Mouse (Mus musculus): ENCODE measurements around the gene Med29. TPM values are rescaled to one million over a fixed set of nuclear protein-coding genes. Genes with fewer than 3 reads are reported as not detected.

Med29 gene
- polyA plus RNA-seq, 1 experiment from 2014 or later = 45.8 TPM

DNA sequence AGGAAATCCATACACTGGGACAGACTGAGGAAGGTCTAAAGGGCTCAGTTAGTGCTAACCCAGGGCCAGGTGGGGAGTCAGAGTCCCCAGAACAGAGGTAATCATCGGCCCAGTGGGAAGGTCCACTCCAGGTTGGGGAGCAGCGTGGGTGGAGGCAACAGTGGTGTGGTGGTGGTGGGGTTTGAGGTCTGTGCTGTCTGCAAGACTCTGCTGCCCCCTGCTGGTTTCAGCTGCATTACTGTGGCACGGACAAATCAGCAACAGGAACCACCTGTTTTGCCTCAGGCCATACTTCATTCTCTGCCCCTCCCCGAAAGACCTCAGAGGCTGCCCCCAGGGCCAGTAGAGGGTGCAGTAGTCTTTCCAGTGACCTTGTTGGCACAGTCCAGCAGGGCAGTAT, 6.0 kb downstream of the Med29 start:
- Histone ChIP-seq H3K4me1 (ENCODE audit: control insufficient read depth, insufficient read depth, low read length) (peaks cover 7% of the 10 kb centered on the region), H3K27me3 (ENCODE audit: control insufficient read depth, insufficient read depth, low read length) (no peaks in the 10 kb centered on the region), H3K4me3 (ENCODE audit: low read depth, low read length) (no peak overlapping the region), H3K4me2 (ENCODE audit: low read depth) (no peak overlapping the region), H3K9me3 (ENCODE audit: control insufficient read depth, low read length) (no peaks in the 10 kb centered on the region), H3K27ac (ENCODE audit: low read depth, low read length) (no peak overlapping the region), H3K36me3 (ENCODE audit: control insufficient read depth, insufficient read depth, low read length) (peaks cover 14% of the 10 kb centered on the region), H3K9ac (ENCODE audit: low read length) (no peak overlapping the region)
- WGBS = 28% methylated on average over 4 of the region's 4 CpGs
- DNase-seq (ENCODE audit: low spot score) = peak; percentile 85
- no peak; the same call in 1 of the 2 replicates for ATAC-seq (ENCODE audit: insufficient read depth, low FRiP score, low TSS enrichment)

DNA sequence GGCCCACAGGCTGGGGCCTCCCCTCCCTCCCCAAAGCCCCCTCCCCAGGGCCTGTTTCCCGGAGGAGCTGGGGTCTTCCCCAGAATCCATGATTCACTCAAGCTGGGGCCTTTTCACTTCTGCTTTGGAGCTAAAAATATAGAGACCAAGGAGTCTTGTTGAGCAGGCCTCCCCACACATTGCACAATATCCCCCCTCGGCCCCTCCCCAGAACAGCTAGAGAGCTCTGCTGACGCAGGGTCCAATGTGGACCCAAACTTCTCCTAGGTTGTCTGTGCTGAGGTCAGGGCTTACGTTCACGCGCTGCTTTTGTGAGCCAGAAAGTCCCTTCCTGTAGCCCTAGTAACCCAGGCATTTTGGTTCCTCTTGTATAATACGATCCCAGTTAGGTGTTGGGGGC, 6.5 kb downstream of the Med29 start:
- Histone ChIP-seq H3K4me1 (ENCODE audit: control insufficient read depth, insufficient read depth, low read length) (peaks cover 11% of the 10 kb centered on the region), H3K27me3 (ENCODE audit: control insufficient read depth, insufficient read depth, low read length) (no peaks in the 10 kb centered on the region), H3K9me3 (ENCODE audit: control insufficient read depth, low read length) (no peaks in the 10 kb centered on the region), H3K9ac (ENCODE audit: low read length) (no peak overlapping the region), H3K27ac (ENCODE audit: low read depth, low read length) (no peak overlapping the region), H3K4me2 (ENCODE audit: low read depth) (no peak overlapping the region), H3K36me3 (ENCODE audit: control insufficient read depth, insufficient read depth, low read length) (peaks cover 14% of the 10 kb centered on the region), H3K4me3 (ENCODE audit: low read depth, low read length) (no peak overlapping the region)
- DNase-seq (ENCODE audit: low spot score) = no peak
- ATAC-seq (ENCODE audit: insufficient read depth, low FRiP score, low TSS enrichment) = no peak
- WGBS = 93% methylated on average over 7 of the region's 7 CpGs

DNA sequence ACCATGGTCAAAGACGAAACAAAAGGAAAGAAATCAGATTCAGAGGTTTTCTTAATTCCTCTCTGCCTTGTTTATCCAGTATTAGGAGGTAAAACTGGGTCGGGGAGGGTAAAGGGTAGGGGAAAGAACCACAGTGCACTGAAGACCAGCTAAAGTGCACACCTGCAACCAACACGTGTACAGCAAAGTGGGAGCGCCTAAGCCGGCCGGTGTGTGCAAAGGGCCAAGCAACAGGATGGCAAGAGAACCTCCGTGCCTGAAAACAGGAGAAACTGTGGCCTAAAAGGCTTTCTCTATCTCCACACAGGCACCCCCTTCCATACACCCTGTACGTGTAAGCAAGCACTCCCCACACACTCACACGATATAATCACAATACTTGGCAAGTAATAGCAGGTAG, 7.3 kb downstream of the Med29 start:
- WGBS = 93% methylated on average over 9 of the region's 9 CpGs
- DNase-seq (ENCODE audit: low spot score) = no peak

DNA sequence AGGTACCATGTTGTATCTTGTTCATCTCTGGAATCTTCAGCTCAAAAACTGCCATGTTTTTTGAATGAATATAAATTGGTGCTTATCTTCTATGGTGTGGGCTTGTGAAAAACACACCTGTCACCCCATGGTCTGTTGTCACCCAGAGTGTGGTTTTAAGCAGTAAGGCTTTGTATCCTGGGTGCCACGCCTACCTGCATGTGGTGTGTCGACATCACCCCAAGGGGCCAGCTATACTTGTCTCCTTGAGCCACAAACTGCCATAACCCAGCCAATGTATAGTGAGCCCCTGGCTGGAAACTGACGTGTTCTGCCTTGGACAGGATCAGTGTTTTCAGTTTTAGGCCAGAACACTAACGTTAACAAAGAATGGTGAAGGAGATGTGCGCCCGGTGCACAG, 8.3 kb downstream of the Med29 start:
- Histone ChIP-seq H3K4me1 (ENCODE audit: control insufficient read depth, insufficient read depth, low read length) (peaks cover 18% of the 10 kb centered on the region), H3K4me2 (ENCODE audit: low read depth) (no peak overlapping the region), H3K9ac (ENCODE audit: low read length) (no peak overlapping the region), H3K36me3 (ENCODE audit: control insufficient read depth, insufficient read depth, low read length) (peaks cover 9% of the 10 kb centered on the region; the same call in 1 of the 2 replicates), H3K27me3 (ENCODE audit: control insufficient read depth, insufficient read depth, low read length) (no peaks in the 10 kb centered on the region), H3K9me3 (ENCODE audit: control insufficient read depth, low read length) (no peaks in the 10 kb centered on the region), H3K27ac (ENCODE audit: low read depth, low read length) (no peak overlapping the region), H3K4me3 (ENCODE audit: low read depth, low read length) (no peak overlapping the region)
- no peak for DNase-seq (ENCODE audit: low spot score)
- ATAC-seq (ENCODE audit: insufficient read depth, low FRiP score, low TSS enrichment) = no peak
- 88% methylated on average over 6 of the region's 6 CpGs for WGBS

More for the DNA sequence above, 7.3 kb downstream of the Med29 start:
- Histone ChIP-seq H3K4me1 (ENCODE audit: control insufficient read depth, insufficient read depth, low read length) (peaks cover 13% of the 10 kb centered on the region), H3K9me3 (ENCODE audit: control insufficient read depth, low read length) (no peaks in the 10 kb centered on the region), H3K36me3 (ENCODE audit: control insufficient read depth, insufficient read depth, low read length) (peaks cover 11% of the 10 kb centered on the region), H3K27ac (ENCODE audit: low read depth, low read length) (no peak overlapping the region), H3K4me2 (ENCODE audit: low read depth) (no peak overlapping the region), H3K4me3 (ENCODE audit: low read depth, low read length) (no peak overlapping the region), H3K9ac (ENCODE audit: low read length) (no peak overlapping the region), H3K27me3 (ENCODE audit: control insufficient read depth, insufficient read depth, low read length) (no peaks in the 10 kb centered on the region)
- no peak for ATAC-seq (ENCODE audit: insufficient read depth, low FRiP score, low TSS enrichment)

DNA sequence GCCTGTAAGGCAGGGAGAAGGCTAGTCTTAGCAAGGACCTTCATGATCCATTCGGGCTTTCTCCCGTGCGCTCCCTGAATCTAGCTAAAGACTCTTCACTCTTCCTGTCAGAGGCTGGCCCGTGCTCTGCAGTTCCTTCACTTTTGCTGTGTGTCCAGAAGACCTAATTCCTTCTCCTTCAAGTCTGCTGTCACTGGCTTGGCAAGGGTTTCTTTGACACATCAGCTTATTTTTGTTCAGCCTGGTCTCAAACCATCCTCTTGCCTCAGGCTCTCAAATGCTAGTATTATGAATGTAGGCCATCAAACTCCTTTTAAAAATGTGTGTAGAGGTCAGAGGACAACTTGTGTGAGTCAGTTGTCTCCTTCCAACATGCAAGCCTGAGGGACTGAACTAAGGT, 8.9 kb downstream of the Med29 start:
- Histone ChIP-seq H3K4me2 (ENCODE audit: low read depth) (no peak overlapping the region), H3K4me3 (ENCODE audit: low read depth, low read length) (no peak overlapping the region), H3K27me3 (ENCODE audit: control insufficient read depth, insufficient read depth, low read length) (no peaks in the 10 kb centered on the region), H3K27ac (ENCODE audit: low read depth, low read length) (no peak overlapping the region), H3K9ac (ENCODE audit: low read length) (no peak overlapping the region), H3K4me1 (ENCODE audit: control insufficient read depth, insufficient read depth, low read length) (peaks cover 21% of the 10 kb centered on the region), H3K36me3 (ENCODE audit: control insufficient read depth, insufficient read depth, low read length) (peaks cover 7% of the 10 kb centered on the region; the same call in 1 of the 2 replicates), H3K9me3 (ENCODE audit: control insufficient read depth, low read length) (no peaks in the 10 kb centered on the region)
- no peak for DNase-seq (ENCODE audit: low spot score)
- 79% methylated on average over 4 of the region's 4 CpGs for WGBS
- no peak for ATAC-seq (ENCODE audit: insufficient read depth, low FRiP score, low TSS enrichment)

DNA sequence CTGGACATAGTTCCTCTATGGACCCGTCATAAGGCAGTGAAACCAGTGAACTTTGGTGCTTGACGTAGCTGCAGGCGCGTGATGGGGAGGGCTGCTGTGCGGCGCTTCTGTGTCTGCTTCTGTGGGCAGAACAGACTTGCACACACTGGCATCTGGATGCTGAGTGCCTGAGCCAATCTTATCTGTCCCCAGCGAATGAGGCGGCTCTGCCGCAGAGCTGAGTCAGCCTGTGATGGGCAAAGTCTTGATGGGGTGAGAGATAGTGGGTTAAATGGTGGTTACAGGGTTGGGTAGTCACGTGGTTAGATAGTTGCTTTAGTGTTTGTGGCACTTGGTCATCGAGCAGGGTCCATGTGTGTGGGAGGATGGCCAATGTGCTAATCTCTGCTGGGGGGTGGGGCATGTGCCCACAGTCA, 9.5 kb downstream of the Med29 start:
- Histone ChIP-seq H3K4me1 (ENCODE audit: control insufficient read depth, insufficient read depth, low read length) (peaks cover 26% of the 10 kb centered on the region), H3K36me3 (ENCODE audit: control insufficient read depth, insufficient read depth, low read length) (0 out of 2 replicates have a peak, but pooled peaks cover 4% of the 10 kb centered on the region), H3K4me2 (ENCODE audit: low read depth) (no peak overlapping the region), H3K4me3 (ENCODE audit: low read depth, low read length) (no peak overlapping the region), H3K27ac (ENCODE audit: low read depth, low read length) (no peak overlapping the region), H3K27me3 (ENCODE audit: control insufficient read depth, insufficient read depth, low read length) (no peaks in the 10 kb centered on the region), H3K9ac (ENCODE audit: low read length) (no peak overlapping the region), H3K9me3 (ENCODE audit: control insufficient read depth, low read length) (no peaks in the 10 kb centered on the region)
- DNase-seq (ENCODE audit: low spot score) (no peak), ATAC-seq (ENCODE audit: insufficient read depth, low FRiP score, low TSS enrichment) (no peak)
- 80% methylated on average over 11 of the region's 11 CpGs for WGBS

DNA sequence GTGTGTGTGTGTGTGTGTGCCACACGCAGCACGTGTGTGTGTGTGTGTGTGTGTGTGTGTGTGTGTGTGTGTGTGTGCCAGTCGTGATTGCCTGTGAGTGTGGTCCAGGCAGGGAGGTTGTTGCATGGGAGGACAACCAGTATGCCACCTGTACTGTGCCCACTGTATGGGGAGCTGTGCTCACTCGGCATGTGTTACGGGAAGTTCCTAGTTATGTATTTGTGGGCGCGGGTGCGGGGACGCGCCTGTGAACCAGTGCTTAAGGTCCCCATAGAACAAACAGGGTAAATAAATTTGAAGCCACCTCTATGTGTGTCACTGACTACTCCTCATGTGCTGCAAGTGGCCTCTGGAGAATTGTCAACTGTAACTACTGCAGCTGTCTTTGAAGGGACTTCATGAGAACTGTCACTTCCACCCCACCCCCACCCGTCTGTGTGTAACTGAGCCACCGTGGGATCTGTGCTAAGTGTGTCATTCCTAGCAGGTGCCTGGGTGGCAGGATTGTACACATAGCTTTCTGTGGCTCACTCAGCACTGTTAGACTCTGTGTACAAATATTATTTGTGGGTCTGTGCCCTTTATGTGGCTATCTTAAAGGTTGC, 10.1 kb downstream of the Med29 start:
- H3K9me3 ChIP-seq (ENCODE audit: control insufficient read depth, low read length) = no peaks in the 10 kb centered on the region
- 71% methylated on average over 9 of the region's 12 CpGs for WGBS
- no peak for DNase-seq (ENCODE audit: low spot score)
- H3K4me2 ChIP-seq (ENCODE audit: low read depth) = peak overlapping the region; percentile 17; the same call in 1 of the 2 replicates
- no peak overlapping the region for H3K4me3 ChIP-seq (ENCODE audit: low read depth, low read length)
- H3K27ac ChIP-seq (ENCODE audit: low read depth, low read length) = no peak overlapping the region
- H3K36me3 ChIP-seq (ENCODE audit: control insufficient read depth, insufficient read depth, low read length) = peaks cover 5% of the 10 kb centered on the region
- no peak for ATAC-seq (ENCODE audit: insufficient read depth, low FRiP score, low TSS enrichment)
- H3K9ac ChIP-seq (ENCODE audit: low read length) = no peak overlapping the region
- H3K4me1 ChIP-seq (ENCODE audit: control insufficient read depth, insufficient read depth, low read length) = peaks cover 31% of the 10 kb centered on the region
- no peaks in the 10 kb centered on the region for H3K27me3 ChIP-seq (ENCODE audit: control insufficient read depth, insufficient read depth, low read length)

DNA sequence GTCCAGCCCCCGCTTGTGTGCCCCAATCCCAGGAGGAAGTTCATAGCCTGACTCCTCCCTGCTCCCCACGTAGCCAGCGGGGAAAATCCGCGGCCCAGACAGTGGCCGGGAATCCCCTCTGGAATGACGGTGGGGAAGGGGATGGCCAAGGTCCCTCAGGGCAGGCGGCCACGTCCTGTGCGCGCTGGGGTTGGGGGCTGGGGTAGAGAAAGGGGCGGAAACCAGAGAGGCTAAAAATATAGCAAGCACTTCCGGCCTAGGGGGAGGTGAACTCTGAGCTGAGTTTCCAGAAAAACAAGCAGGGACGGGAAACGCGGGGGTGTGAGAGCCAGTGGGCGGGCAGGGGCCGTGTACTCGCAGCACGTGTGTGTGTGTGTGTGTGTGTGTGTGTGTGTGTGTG, 10.6 kb downstream of the Med29 start:
- peak overlapping the region; percentile 51 for H3K27ac ChIP-seq (ENCODE audit: low read depth, low read length)
- H3K9me3 ChIP-seq (ENCODE audit: control insufficient read depth, low read length) = no peaks in the 10 kb centered on the region
- H3K4me2 ChIP-seq (ENCODE audit: low read depth) = peak overlapping the region; percentile 17
- peaks cover 32% of the 10 kb centered on the region for H3K4me1 ChIP-seq (ENCODE audit: control insufficient read depth, insufficient read depth, low read length)
- H3K36me3 ChIP-seq (ENCODE audit: control insufficient read depth, insufficient read depth, low read length) = peaks cover 5% of the 10 kb centered on the region
- ATAC-seq (ENCODE audit: insufficient read depth, low FRiP score, low TSS enrichment) = no peak
- WGBS = 3% methylated on average over 20 of the region's 20 CpGs
- no peaks in the 10 kb centered on the region for H3K27me3 ChIP-seq (ENCODE audit: control insufficient read depth, insufficient read depth, low read length)
- 0 out of 2 replicates have a peak overlapping the region, but pooled peaks have one; percentile 3 for H3K4me3 ChIP-seq (ENCODE audit: low read depth, low read length)
- DNase-seq (ENCODE audit: low spot score) = peak; percentile 69
- peak overlapping the region; percentile 49 for H3K9ac ChIP-seq (ENCODE audit: low read length)

All from neural tube, embryonic 11.5 days (tissue).